Mouse (Mus musculus): ENCODE measurements around the gene Trim30a. TPM values are rescaled to one million over a fixed set of nuclear protein-coding genes. Genes with fewer than 3 reads are reported as not detected.

Trim30a gene
- polyA plus RNA-seq, 1 experiment from 2014 or later, result 0.41 TPM

GRCm38 (mm10) chr7:104366339-104366738, 98.7 kb downstream of the Trim30a start:
- no peak overlapping the region for H3K4me2 ChIP-seq (replicated peaks)
- H3K27me3 ChIP-seq, result no peaks in the 10 kb centered on the region
- no peak for ATAC-seq (replicated peaks)
- no peaks in the 10 kb centered on the region for H3K36me3 ChIP-seq
- no peak overlapping the region for H3K4me3 ChIP-seq
- H3K9me3 ChIP-seq, result no peaks in the 10 kb centered on the region
- H3K27ac ChIP-seq (replicated peaks), result no peak overlapping the region
- H3K4me1 ChIP-seq, result no peaks in the 10 kb centered on the region
- H3K9ac ChIP-seq (replicated peaks), result no peak overlapping the region

Other genes with a start within 250 kb of the Trim30a start
- 0.24 and 0.34 TPM in 2 replicates for gene Trim6, start 246.4 kb downstream of the Trim30a start, polyA plus RNA-seq (2015; fragmentation: Nextera tagmentation; extraction: Ambion mirVana)
- 0.46 and 0.62 TPM in 2 replicates for gene Trim34a, start 220.7 kb downstream of the Trim30a start, polyA plus RNA-seq (2015; fragmentation: Nextera tagmentation; extraction: Ambion mirVana)
- 0.09 and 0.13 TPM in 2 replicates for gene Trim5, start 177.1 kb downstream of the Trim30a start, polyA plus RNA-seq (2015; fragmentation: Nextera tagmentation; extraction: Ambion mirVana)
- 1.2 and 2.0 TPM in 2 replicates for gene Trim12a, start 149.7 kb downstream of the Trim30a start, polyA plus RNA-seq (2015; fragmentation: Nextera tagmentation; extraction: Ambion mirVana)
- not detected in 2 replicates for gene Trim34b, start 135.7 kb downstream of the Trim30a start, polyA plus RNA-seq (2015; fragmentation: Nextera tagmentation; extraction: Ambion mirVana)
- gene Trim12c, start 111.8 kb downstream of the Trim30a start, polyA plus RNA-seq (2015; fragmentation: Nextera tagmentation; extraction: Ambion mirVana), result 0.80 and 0.98 TPM in 2 replicates
- not detected in 2 replicates for gene Trim30b, start 95.3 kb downstream of the Trim30a start, polyA plus RNA-seq (2015; fragmentation: Nextera tagmentation; extraction: Ambion mirVana)
- gene Trim30c, start 64.4 kb downstream of the Trim30a start, polyA plus RNA-seq (2015; fragmentation: Nextera tagmentation; extraction: Ambion mirVana), result not detected in 2 replicates
- 0.14 and 0.28 TPM in 2 replicates for gene Trim30d, start 42.7 kb upstream of the Trim30a start, polyA plus RNA-seq (2015; fragmentation: Nextera tagmentation; extraction: Ambion mirVana)
- not detected in 2 replicates for gene Olfr651, start 84.9 kb upstream of the Trim30a start, polyA plus RNA-seq (2015; fragmentation: Nextera tagmentation; extraction: Ambion mirVana)
- gene Olfr652, start 95.7 kb upstream of the Trim30a start, polyA plus RNA-seq (2015; fragmentation: Nextera tagmentation; extraction: Ambion mirVana), result not detected in 2 replicates
- not detected in 2 replicates for gene Olfr653, start 112.1 kb upstream of the Trim30a start, polyA plus RNA-seq (2015; fragmentation: Nextera tagmentation; extraction: Ambion mirVana)
- not detected in 2 replicates for gene Olfr654, start 121.8 kb upstream of the Trim30a start, polyA plus RNA-seq (2015; fragmentation: Nextera tagmentation; extraction: Ambion mirVana)
- gene Olfr655, start 136.6 kb upstream of the Trim30a start, polyA plus RNA-seq (2015; fragmentation: Nextera tagmentation; extraction: Ambion mirVana), result 0.15 TPM in 1 of 2 replicates, not detected in the other
- not detected in 2 replicates for gene Olfr656, start 148.8 kb upstream of the Trim30a start, polyA plus RNA-seq (2015; fragmentation: Nextera tagmentation; extraction: Ambion mirVana)
- not detected in 2 replicates for gene Olfr657, start 159.6 kb upstream of the Trim30a start, polyA plus RNA-seq (2015; fragmentation: Nextera tagmentation; extraction: Ambion mirVana)
- 0.08 TPM in 1 of 2 replicates, not detected in the other for gene Olfr658, start 182.1 kb upstream of the Trim30a start, polyA plus RNA-seq (2015; fragmentation: Nextera tagmentation; extraction: Ambion mirVana)
- gene Olfr659, start 201.6 kb upstream of the Trim30a start, polyA plus RNA-seq (2015; fragmentation: Nextera tagmentation; extraction: Ambion mirVana), result not detected in 2 replicates
- not detected in 2 replicates for gene Olfr661, start 221.3 kb upstream of the Trim30a start, polyA plus RNA-seq (2015; fragmentation: Nextera tagmentation; extraction: Ambion mirVana)